13 mouse cellular contexts compared by ENCODE assay signal in the genomic region with DNA sequence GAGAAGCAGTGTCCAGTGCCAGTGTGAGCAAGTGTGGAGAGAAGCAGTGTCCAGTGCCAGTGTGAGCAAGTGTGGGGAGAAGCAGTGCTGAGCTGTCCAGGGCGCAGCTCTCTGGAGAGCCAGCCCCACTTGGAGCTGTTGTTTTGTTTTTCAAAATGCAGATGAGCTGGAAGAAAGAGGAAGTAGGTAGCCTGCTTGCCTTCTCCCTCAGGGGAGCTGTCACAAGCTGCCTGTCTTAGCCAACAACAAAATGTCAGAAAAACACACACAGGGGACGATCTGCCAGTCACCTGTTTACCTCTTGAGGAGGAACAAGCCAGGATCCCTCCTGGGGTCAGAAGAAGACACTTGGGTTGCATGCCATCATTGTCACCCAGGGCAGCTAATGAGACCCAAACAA.
DNase-seq lines count a peak whose midpoint lies in the region; ATAC-seq lines count a peak whose summit lies in the region.
"Had no signal": no experiment of that assay in that cellular context is flagged by ENCODE, and none has a peak within 500 bp of the region (broad histone marks: within the 10 kb centered on the region; RNA-seq: fewer than 3 reads in every experiment).

No protein-coding gene starts in this region.

- WGBS in heart, embryonic 16.5 days, result 46% methylated on average over 2 of the region's 2 CpGs

- DNase-seq in heart, adult 8-10 months (ENCODE audit: low spot score), result no peak
- peak; percentile 52 for DNase-seq in 416B (ENCODE audit: low read depth)
- DNase-seq in MEL-GATA-1-ER (ENCODE audit: extremely low read depth, low read depth), result peak; percentile 54
- no peak for DNase-seq in ovary, postnatal 14 days (ENCODE audit: low spot score)
- DNase-seq in cerebellum, adult 9-10 months, result no peak
- no peak for DNase-seq in left cerebral cortex, adult 9 months (ENCODE audit: low spot score in 2 of 2)
- DNase-seq: adrenal gland, postnatal 25 days; heart, postnatal 36 days; kidney, postnatal 25 days; thymus, postnatal 25 days had no signal

- H3K9ac ChIP-seq in heart, embryonic 16.5 days (ENCODE audit: low read length), result no peak overlapping the region
- H3K9ac ChIP-seq: midbrain, embryonic 12.5 days had no signal

- no peak overlapping the region for H3K4me2 ChIP-seq in heart, embryonic 16.5 days (ENCODE audit: low read depth, low read length)
- H3K4me2 ChIP-seq: midbrain, embryonic 12.5 days had no signal

- no peaks in the 10 kb centered on the region for H3K9me3 ChIP-seq in heart, embryonic 16.5 days (replicated peaks; ENCODE audit: control insufficient read depth, low read length)
- H3K9me3 ChIP-seq: midbrain, embryonic 12.5 days had no signal

- no peaks in the 10 kb centered on the region for H3K36me3 ChIP-seq in heart, embryonic 16.5 days (ENCODE audit: control insufficient read depth, insufficient read depth)

- no peak overlapping the region for H3K4me3 ChIP-seq in heart, embryonic 16.5 days (ENCODE audit: low read length)
- H3K4me3 ChIP-seq: midbrain, embryonic 12.5 days had no signal

- no peak for ATAC-seq in heart, embryonic 16.5 days (replicated peaks; ENCODE audit: extremely low read depth, insufficient read depth, low FRiP score)
- ATAC-seq in megakaryocyte, adult 5-6 weeks (ENCODE audit: poor library complexity, severe bottlenecking), result peak; percentile 81

- 0 out of 2 replicates have a peak overlapping the region, but pooled peaks have one; percentile 23 for H3K27ac ChIP-seq in heart, embryonic 16.5 days (ENCODE audit: low read length)
- H3K27ac ChIP-seq: midbrain, embryonic 12.5 days had no signal

- H3K4me1 ChIP-seq in heart, embryonic 16.5 days (ENCODE audit: control insufficient read depth, insufficient read depth, low read length), result peaks cover 35% of the 10 kb centered on the region

- no peaks in the 10 kb centered on the region for H3K27me3 ChIP-seq in heart, embryonic 16.5 days (ENCODE audit: control insufficient read depth, insufficient read depth, low read length)
- H3K27me3 ChIP-seq: midbrain, embryonic 12.5 days had no signal

Comparison
In these comparisons a context has a peak if more than half of its experiments do, and no peak if none do; other contexts are left out.
1. DNase-seq: peak in 416B (single experiment) and MEL-GATA-1-ER (single experiment); none in heart, adult 8-10 months (single experiment), ovary, postnatal 14 days (single experiment), cerebellum, adult 9-10 months (single experiment) and left cerebral cortex, adult 9 months (0 of 2).